Mouse (Mus musculus) telencephalon, adult 2 months (tissue): ENCODE results near the gene Raet1e.
"Not testable (repeated sequence)": the region's sequence is repeated elsewhere in the genome, so short reads cannot be mapped to it uniquely, and the experiment has no call there.

ENCODE experiments used
- DNase-seq: peaks from one replicate; pipeline ENCODE4 v3.0.0-alpha.2; 2011; ENCODE audit warnings: low read depth, low spot score

Raet1e gene

GRCm38 (mm10) chr10:22165328-22166003 lies 7.1 kb downstream of the Raet1e start:
- DNase-seq: not testable (repeated sequence)

GRCm38 (mm10) chr10:22166025-22166424 lies 7.7 kb downstream of the Raet1e start:
- DNase-seq: not testable (repeated sequence)

GRCm38 (mm10) chr10:22167061-22167460 lies 8.7 kb downstream of the Raet1e start:
- not testable (repeated sequence) for DNase-seq

- not testable (repeated sequence) for DNase-seq
These were observed 10.7 kb downstream of the Raet1e start for GRCm38 (mm10) chr10:22169116-22169515.

GRCm38 (mm10) chr10:22172431-22173334 lies 14.3 kb downstream of the Raet1e start:
- not testable (repeated sequence) for DNase-seq

GRCm38 (mm10) chr10:22173335-22174189 lies 15.2 kb downstream of the Raet1e start:
- not testable (repeated sequence) for DNase-seq

GRCm38 (mm10) chr10:22174190-22174487 lies 15.8 kb downstream of the Raet1e start:
- DNase-seq: not testable (repeated sequence)

GRCm38 (mm10) chr10:22176515-22176914 lies 18.1 kb downstream of the Raet1e start:
- DNase-seq: not testable (repeated sequence)

GRCm38 (mm10) chr10:22191035-22191434 lies 32.7 kb downstream of the Raet1e start:
- DNase-seq: not testable (repeated sequence)

GRCm38 (mm10) chr10:22201352-22201751 lies 43.0 kb downstream of the Raet1e start:
- DNase-seq: not testable (repeated sequence)

GRCm38 (mm10) chr10:22202784-22203583 lies 44.6 kb downstream of the Raet1e start:
- not testable (repeated sequence) for DNase-seq

GRCm38 (mm10) chr10:22206443-22206842 lies 48.1 kb downstream of the Raet1e start:
- not testable (repeated sequence) for DNase-seq

- DNase-seq: not testable (repeated sequence)
These were observed 53.8 kb downstream of the Raet1e start for GRCm38 (mm10) chr10:22212012-22212696.

- DNase-seq: not testable (repeated sequence)
These were observed 65.3 kb downstream of the Raet1e start for GRCm38 (mm10) chr10:22223474-22224349.

- DNase-seq: no peak
These were observed 106.7 kb downstream of the Raet1e start for GRCm38 (mm10) chr10:22265060-22265459.

- not testable (repeated sequence) for DNase-seq
These were observed 112.8 kb downstream of the Raet1e start for GRCm38 (mm10) chr10:22270879-22271786.

GRCm38 (mm10) chr10:22272914-22273683 lies 114.7 kb downstream of the Raet1e start:
- not testable (repeated sequence) for DNase-seq
